Mouse (Mus musculus) lung, postnatal 14 days (tissue): ENCODE data around the gene Serpina3c.
"Not testable (repeated sequence)": the region's sequence is repeated elsewhere in the genome, so short reads cannot be mapped to it uniquely, and the experiment has no call there.

Experiments
- DNase-seq: peaks from one replicate; pipeline ENCODE4 v3.0.0; 2021

The Serpina3c gene

DNA sequence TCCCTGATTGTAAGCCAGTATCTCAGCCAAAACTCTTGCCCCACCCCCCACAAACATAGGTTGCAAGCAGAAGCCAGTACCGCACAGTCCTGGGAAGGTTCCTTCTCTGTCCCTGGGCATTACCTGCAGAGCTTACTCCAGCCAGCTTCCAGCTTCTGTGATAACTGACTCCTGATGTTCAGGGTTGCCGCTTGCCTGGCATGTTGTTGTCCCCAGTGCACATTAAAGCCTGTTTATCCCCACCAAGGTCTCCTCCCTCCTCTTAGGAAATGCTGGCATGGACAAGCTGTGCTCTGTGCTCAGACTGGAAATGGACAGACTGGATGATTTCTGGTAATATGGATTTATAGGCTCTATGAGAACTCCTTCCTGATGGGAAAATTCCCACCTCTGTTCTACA is at the start of gene Serpina3c:
Serpina3c (minus strand) TSS at position 215 of the 400 bp plus-strand sequence.
- no peak for DNase-seq

DNA sequence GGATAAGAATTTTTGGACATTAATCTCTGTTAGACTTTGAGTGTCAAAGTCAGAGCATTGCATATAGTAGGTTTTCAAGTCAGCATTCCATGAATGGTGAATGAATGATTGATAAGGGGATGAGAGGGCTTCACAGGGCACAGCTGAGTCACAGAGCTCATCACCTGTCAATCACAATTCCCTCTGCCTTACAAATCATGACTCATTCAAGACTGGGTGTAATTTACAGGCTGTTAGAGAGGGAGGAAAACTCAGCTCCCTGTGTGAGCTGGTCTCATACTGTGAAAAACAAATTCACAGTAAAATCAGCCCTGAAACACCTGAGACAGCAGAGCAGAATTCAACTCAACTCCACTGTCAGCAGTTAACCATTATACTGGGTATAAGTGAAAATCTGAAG is 37.2 kb upstream of the Serpina3c start:
- DNase-seq = no peak

DNA sequence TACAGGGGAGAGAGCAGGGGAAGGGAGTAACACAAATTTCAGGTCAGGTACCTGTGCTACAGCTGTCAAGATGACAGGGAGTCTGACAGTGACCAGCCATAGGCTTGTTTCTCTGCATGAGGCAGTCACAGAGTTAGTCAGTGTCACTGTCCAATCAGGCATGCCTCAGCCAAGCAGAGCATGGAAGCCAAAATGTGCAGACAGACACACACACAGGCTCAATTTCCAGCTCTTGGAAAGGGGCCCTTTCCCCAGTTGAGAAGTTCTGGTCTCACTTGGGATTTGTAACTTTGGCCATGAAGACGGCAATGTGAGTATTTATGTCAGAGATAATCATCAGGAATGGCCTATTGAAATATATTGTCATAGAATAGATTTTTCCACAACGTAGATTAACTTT is 35.6 kb upstream of the Serpina3c start:
- no peak for DNase-seq

DNA sequence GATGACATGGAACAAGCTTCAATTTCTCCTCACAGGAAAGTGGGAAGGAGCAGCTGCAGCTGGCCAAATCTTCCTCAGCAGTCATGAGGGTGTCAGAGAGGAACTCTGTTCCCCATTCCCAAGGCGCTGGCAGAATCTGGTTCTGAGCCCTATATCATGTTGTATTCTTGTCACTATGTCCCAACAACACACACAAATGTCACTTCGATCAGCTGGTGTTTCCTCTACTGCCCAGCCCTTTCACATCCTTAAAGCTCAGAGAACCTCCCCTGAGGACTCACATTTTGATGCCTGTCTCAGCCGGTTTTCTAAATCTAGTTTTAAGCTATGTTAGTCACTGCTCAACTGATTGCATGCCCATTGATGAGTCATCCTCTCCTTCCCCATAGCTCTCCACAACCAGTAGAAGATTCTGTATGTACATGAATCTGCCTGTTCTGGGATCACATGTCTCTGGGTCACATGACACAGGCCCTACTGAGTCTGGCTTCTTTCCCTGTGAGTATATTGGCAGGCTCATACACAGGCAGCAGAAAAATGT is 32.4 kb upstream of the Serpina3c start:
- peak; percentile 24 for DNase-seq

DNA sequence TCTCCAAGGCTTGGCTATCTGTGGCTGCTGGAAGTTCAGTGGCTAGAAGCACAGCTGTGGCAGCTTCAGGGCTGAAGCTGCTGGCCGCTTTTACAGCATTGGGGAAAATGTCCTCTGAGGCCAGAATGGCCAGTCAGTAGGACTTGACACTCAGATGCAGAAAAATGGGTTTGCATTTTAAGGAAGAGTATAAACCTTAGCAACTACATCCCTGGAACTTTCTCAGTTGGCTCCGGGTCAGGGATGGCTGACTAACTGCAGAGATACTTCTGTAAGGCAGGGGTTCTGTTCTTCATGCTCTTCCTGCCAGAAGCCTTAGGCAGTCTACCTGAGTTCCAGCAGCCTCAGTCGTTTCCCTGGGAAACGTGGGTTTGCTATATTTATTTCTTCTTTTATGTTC is 31.4 kb upstream of the Serpina3c start:
- DNase-seq = no peak

DNA sequence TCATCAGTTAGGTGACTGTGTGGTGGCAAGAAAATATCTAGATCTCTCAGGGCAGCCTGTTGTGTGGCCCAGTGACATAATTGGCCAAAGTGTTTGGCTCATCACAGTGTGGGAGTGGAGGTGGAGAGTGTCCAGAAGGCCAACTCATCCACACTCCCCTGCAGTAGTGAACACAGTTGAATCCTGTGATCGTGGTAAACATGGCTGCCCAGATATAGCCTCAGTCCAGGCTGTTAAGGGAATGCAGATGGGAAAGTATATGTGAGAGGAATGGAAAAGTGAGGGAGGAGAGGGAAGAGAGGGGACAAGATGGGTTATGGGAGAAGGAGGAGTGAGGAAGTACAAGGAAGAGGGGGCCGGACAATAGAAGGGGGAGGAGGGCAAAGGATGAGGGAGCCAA is 25.3 kb upstream of the Serpina3c start:
- no peak for DNase-seq

DNA sequence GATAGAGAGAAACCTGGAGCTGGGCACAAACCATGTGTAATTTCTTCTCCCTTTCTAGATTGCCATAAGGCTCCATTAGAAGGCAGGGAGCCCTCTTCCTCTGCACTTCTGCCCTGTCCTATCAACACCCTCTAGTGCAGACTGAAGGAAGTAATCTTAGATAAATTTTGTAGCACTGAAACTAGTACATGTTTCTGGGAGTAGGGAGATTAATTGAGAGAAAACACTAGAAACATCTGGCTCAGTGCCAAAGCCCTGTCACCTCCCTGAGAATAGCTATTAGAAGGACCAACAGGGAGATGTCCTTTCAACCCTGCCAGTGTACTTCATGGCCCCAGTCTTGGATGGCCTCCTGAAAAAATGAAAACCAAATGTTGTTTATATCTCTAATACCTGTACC is 24.9 kb upstream of the Serpina3c start:
- no peak for DNase-seq

DNA sequence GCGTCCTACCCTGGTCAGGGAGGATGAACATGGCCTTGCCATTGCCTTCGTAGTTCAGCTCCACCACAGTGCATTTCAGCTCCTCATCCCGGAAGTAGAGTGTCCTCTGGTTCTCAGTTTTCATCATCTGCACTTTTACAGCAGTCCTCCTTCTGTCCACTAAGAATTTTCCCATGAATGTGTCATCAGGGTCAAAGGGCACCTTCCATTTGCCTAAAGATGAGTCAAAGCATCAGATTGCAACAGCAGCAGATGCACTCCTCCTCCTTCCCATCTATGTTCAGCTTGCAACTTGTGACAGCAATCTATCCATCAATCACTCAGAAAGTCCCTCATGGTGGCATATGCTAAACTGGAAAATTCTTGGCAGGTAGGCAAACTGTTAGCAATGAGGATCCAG is 22.0 kb upstream of the Serpina3c start:
- no peak for DNase-seq

DNA sequence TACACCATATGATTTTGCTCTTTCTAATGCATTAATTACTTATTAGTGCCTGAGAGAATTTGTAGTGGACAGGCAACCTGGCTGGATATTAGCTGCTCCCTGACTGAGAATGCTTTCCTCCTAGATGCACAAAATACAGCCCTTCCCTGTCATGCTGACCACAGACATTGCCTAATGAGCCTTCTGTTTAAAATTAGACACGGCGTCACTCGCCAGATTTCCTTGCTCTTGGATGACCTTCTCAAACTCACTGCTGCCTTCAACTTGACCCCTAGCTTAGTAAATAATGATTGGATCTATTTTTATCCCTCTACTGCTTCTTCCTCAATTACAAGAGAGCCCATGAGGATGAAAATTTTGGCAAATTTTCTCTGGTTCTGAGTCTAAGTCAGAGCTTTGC is 21.1 kb upstream of the Serpina3c start:
- DNase-seq = peak; percentile 31

DNA sequence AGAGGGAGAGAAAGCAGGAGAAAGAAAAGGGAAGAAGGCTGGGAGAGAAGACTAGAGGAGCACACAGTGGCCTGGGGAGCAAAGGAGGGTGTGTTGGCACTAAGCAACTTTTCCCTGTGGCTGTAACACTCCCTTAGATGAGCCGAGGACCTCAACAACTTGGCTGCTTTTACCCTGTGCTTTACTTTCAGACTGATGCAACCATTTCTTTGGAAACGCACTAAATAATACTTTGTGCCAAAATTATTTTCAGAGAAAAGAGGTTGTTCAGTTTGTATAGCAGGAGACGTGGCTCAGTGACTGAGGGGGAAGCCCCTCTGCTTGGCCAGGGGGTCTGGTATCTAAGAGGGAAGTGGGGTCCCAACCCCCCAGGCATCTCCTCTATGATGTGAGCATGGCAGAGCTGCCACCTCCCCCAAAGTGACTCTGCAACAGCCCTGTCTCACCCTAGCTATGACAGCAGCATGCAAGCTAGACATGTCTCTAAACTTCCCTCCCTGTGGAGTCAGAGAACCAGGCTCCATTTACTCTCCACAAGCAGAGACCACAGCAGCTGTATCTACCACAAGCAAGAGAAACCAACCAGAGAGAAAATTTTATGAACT is 527 bp downstream of the Serpina3c start:
- no peak for DNase-seq

DNA sequence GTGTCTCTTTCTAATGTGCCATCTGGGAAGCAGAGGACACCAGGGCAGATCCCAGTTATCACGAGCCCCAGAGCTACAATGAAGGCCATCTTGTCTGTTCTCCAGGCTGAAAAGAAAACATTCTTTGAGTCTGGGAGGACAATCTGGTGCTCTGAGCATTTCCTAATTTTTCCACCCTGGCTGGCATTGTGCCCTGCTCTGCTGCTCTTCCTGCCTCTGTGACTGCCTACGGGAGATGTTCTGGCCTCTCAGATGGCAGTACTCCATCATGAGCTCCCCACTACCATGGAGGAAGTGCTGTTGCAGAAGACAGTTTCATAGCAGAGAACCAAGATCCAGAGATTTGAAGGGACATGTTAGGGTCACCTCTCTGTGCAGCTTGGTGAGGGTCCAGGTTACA is 1.7 kb downstream of the Serpina3c start:
- peak; percentile 44 for DNase-seq

DNA sequence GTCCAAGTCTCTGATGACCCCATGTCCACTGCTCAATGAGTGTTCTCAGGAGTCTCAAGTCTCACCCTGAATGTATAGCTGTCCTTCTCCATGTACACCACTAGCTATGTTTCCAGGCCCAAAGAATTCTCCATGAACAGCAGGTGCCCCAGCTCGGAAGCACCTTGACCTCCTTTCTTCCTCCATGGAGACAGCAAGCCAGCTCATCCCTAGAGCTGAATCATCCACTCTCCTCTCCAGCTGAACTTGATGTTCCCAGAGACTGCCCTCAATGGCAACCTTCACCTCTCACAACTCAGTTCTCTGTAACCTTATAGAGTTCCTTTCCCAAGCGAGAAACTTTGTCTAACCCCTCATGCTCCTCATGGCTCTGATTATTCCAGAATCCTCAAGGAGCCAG is 8.1 kb downstream of the Serpina3c start:
- DNase-seq = no peak

DNA sequence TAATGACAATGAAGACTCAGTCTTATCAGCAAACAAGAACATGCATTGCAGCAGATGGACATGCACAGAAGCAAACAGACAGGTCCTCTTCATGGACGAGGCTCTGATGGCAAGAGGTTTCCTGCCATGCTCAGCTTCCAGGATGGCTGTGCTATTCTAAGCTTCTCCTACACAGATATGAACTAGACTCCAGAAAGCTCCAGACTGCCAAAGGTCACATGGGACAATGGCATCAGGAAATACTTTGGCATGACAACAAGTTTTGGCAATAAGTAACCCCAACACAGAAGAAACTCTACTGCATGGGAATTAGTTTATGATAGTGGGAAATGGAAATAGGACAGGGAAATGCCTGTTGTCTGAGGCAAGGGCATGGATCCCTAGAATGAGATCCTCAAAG is 10.4 kb downstream of the Serpina3c start:
- DNase-seq = no peak

DNA sequence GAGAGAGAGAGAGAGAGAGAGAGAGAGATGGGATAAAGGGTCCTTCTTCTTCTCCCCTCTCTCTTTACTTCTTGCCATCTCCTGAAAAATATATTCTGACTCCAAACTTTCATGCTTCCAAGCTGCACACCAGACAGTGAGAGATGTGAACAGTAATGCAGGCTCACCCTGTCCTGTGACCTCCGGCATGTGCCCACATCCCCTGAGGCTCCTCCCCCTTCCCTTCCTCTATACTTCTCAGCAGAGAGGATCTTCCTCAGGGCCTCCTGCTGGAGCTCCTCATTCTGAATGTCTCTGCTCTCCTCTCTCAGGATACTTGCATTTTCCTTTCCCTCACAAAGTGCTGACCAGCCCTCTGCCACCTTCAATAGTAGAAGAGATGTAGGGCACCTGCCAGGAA is 11.2 kb downstream of the Serpina3c start:
- DNase-seq = no peak

DNA sequence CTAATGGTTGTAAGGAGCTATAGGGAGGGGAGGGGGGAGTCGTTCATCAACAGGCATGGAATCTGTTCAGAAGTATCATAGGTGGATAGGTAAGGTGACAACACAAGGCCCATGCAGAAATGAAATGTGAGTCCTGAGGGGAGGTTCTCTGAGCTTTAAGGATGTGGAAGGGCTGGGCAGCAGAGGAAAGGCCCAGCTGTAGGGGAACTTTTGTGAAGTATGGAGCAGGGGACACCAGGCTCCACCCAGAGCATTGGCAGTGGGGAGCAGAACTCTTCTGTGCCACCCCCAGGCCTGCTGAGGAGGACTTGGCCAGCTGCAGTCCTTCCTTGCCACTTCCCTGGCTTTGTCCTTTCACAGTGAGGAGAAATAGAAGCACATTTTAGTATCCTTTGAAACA is 12.2 kb downstream of the Serpina3c start:
- DNase-seq = no peak

DNA sequence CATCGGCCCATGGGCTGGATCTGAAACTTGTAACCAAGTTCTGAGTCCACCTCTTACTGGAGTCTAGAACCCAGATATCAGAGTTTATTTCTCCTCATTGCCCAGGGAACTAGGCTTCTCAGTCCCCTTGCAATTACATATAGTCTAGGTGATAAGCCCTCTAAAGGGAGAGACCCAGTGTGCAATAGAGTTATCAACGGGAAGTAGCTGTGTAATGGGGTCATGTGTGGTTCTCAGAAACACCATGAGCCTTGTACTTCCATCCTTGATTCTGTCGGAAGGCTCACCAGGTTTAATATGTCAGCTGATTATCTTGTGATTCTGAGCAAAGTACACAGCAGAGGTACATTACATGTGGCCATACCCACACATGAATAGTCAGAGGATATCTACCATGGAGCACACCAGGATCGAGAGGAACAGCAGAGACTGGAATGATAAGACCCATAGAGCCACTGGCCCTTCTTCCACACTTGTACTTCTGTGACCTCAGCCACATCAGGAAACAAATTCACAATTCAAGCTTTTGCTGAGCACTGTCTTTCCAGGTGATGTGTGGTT is 13.0 kb downstream of the Serpina3c start:
- DNase-seq = no peak

DNA sequence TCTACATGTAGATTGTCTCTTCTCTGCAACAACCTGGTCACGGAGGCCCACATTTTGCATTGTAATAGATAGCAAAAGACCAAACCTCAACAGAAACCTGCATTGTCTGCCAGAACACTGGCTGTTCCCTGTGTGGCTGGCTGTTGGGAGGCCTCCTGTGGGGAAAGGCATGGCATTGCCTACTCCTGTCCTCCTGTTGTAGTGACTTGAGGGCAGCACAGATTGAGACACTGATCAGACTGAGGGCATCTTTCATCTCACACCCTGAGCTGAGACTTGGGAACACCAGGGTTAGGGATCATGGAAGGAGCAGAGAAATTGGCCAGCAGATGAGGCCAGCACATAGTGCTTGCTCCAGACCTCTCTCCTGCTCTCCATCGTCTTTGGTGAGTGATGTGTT is 15.5 kb downstream of the Serpina3c start:
- no peak for DNase-seq

DNA sequence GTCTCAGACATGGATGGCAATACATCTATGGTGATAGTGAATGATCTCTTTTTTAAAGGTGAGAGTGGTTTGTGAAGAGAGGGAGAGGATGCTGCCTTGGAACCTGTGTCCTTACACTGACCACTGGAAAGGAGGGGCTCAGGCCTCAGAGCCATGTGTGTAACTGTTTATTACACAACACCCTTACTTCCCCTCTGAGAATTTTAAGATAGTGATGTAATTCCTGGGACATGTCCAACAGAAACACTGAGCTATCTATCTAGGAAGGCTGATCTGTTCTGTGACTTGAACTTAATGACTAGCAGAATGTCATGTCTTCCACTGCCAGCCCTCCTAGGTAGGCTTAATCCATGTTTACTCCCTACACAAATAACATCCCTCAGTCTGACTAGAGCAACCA is 22.6 kb downstream of the Serpina3c start:
- no peak for DNase-seq

DNA sequence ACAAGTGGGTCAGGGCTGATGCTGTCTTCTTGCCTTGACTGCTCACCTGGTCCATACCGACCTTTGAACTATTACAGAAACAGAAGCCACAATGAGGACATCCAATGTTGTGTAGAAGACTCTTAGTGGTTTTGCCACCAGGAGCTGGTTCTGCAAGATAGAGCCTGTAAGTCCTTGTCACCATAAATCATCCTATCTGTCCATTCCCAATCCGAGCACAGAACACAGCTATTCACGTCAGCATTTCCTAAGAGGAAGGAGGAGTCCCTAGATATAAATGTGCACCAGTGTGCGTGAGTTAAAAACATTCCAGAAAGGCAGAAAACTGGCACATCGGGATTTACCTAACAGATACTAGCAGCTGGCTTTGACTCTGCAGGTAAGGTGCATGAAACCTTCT is 26.0 kb downstream of the Serpina3c start, which contains the start of gene Serpina3b:
Serpina3b (plus strand) TSS at position 301 of the 400 bp plus-strand sequence.
- DNase-seq = no peak

DNA sequence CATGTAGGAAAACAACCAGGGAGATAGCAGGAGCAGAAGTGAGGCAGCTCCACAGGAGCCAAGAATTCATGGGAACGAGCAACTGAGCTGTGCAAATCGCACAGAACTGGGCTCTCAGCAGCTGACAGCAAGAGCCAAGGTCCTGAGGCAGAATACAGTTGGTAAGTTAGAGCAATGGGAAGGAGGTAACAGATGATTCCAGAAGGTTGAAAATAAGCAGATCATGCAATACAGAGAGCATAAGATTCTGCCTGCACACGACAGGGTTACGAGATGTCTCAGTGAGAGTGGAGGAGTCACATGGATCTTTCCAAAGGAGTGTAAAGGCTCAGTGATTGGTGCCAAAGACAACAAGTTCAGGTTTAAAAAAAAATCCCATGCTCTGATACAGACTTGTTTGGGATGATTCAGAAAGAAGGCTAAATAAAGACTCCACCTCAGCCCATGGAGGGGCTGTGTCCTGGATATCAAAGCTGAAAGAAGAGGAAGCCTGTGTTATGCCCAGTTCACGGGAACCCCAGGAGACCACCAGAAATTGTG is 28.6 kb downstream of the Serpina3c start:
- no peak for DNase-seq

DNA sequence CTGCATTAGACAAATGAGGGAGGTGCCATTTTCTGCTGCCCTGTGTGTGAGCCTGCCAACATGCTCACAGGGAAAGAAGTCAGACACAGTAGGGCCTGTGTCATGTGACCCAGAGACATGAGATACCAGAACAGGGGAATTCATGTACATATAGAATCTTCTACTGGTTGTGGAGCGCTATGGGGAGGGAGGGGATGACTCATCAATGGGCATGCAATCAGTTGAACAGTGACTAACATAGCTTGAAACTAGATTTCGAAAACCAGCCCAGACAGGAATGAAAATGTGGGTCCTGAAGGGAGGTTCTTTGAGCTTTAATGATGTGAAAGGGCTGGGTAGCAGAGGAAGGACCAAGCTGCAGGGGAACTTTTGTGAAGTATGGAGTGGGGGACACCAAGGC is 29.7 kb downstream of the Serpina3c start:
- no peak for DNase-seq

DNA sequence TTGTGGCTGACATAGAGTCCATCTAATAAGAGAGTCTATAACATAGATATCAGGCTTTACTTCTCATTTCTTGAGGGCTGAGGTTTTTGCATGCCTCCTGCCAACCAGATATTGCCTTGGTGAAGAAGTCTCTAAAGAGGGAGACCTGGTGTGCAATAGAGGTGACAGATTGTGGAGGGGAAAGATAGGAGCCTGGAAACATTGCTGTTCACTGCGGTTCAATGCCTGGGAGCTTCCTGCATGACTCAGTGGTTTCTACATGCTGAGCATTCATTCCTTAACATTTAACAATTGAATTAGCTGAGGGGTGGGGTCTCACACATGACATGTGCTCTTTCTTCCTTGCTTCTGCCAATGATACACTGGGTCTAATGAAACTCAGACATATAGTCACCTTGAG is 30.6 kb downstream of the Serpina3c start:
- no peak for DNase-seq

DNA sequence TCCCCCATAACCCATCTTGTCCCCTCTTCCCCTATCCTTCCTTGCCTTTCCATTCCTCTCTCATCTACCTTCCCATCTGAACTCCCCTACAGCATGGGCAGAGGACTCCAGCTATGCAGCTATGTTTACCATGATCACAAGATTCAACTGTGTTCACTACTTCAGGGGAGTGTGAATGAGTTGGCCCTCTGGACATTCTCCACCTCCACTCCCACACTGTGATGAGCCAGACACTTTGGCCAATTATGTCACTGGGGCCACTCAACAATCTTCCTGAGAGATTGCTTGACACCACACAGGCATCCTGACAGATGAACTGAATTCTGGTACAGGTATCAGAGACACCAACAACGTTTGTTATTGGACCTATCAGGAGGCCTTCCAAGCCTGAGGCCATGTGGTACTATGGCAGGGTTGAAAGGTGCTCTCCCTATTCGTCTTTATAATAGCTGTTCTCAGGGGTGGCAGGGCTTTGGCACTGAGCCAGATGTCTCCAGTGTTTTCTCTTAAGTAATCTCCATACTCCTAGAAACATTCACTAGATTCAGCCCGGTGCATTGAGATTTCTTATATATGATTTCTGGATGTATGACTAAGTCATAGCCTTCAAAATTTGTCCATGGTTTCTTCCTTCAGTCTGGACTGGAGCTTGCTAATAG is 38.6 kb downstream of the Serpina3c start:
- no peak for DNase-seq

DNA sequence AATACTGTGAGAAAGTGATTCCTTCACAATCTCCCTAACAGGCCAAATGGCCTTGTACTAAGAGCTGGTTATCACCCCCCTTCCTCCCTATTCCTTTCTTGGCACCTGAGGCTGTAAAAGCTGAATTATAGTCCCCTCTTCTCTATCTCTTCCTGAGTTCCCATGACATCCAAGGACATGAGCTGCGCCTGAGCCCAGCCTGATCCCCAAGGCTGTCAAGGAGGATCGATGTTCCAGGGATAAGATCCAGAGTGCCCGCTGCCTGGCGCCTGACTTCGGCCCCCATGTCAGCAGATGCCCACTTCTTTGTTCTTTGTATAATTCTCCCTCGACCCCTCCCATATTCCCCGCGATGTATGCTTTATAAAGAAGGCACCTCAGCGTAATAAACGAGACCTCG is 41.3 kb downstream of the Serpina3c start, which contains the start of gene Serpina3a:
Serpina3a (plus strand) TSS at position 392 of the 400 bp plus-strand sequence.
- not testable (repeated sequence) for DNase-seq
